Mouse (Mus musculus) limb, embryonic 15.5 days (tissue): Measurements from ENCODE around the gene Eapp. TPM values are rescaled to one million over a fixed set of nuclear protein-coding genes. Genes with fewer than 3 reads are reported as not detected.

Experiments used
- microRNA counts: library from miRNA; unstranded; fragments of <30 nt; microRNA quantifications from one replicate; lab custom pipeline; 2016
- microRNA-seq: library from miRNA; unstranded; fragments of <30 nt; microRNA quantifications from one replicate; pipeline ENCODE4, GENCODE M21; 2016
- polyA plus RNA-seq: library from polyadenylated mRNA; unstranded; fragments of >200 nt; fragmentation: Nextera tagmentation; extraction: Ambion mirVana; gene quantifications from 2 replicates; pipeline ENCODE4 v1.2.1, GENCODE M21; 2015

Eapp gene
- polyA plus RNA-seq, 1 experiment from 2014 or later, result 69.2 TPM

MicroRNAs within 50 kb of the gene (microRNA counts, 519-probe panel; counts per million panel counts)
- not detected for microRNA mmu-miR-1892 (lab: Ali Mortazavi, UCI)

Small RNAs within 50 kb of the gene (microRNA-seq; reads per million reads assigned to microRNA genes)
- gene Mir1892, result not detected

Other genes starting within 250 kb of the Eapp start
- 237 and 244 TPM in 2 replicates for gene Sptssa, start 39.3 kb downstream of the Eapp start, polyA plus RNA-seq
- gene Snx6, start 99.8 kb upstream of the Eapp start, polyA plus RNA-seq, result 150 and 165 TPM in 2 replicates
- gene Cfl2, start 167.0 kb upstream of the Eapp start, polyA plus RNA-seq, result 174 and 265 TPM in 2 replicates